Mouse (Mus musculus) CD4-positive, CD25-positive, alpha-beta regulatory T cell, adult 4 months (primary cell): ENCODE data around the gene Hipk2. TPM values are rescaled to one million over a fixed set of nuclear protein-coding genes. Genes with fewer than 3 reads are reported as not detected.
A peak's percentile ranks its signal among the peaks of the same experiment; 100 is the strongest.

Source experiments
- ATAC-seq: one replicate; pipeline ENCODE4 v1.8.0; 2017
- polyA plus RNA-seq, 2 experiments: library from polyadenylated mRNA; unstranded; fragments of 100-300 nt; shearing (Covaris generic); gene quantifications; one replicate each; pipeline ENCODE4 v1.2.1; 2017

The Hipk2 gene
- polyA plus RNA-seq, 2 experiments from 2014 or later: 16.1 to 16.5 TPM

DNA sequence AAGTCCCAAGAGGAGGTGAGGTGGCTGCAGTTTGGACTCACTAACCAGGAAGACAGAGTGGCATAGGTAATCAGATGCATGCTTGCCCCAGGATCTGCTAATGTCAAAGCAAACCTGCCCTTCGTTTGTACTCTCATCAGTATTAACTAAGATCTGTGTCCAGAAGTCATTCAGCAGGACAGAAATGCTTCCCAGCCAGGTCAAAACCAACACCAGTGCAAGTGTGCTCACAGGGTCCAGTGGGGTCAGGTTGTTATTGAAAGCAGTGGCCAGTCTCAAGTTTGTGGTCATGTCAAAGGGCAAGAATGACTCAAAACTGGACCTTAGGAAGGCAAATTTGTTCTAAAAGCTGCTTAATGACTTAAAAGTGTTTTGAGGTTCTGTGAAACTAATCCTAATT, 9.6 kb downstream of the Hipk2 start:
- ATAC-seq: no peak

DNA sequence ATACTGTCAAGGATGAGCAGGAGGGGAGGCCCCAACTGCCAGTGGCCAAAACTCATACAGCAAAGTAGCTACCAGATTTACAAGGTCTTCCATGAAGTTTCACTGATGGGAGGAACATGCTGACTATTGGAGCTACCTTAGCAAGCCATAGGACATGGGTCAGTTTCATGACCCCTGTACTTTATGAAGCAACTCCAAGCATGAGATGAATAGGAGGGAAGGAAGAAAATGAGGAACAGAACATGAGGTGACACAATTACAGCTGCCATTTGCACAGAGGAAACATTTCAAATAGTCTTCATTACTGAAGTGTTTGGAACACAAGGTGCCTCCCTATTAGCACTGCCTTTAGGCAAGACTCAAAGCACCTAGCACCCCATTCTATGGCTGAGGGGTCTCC, 10.2 kb downstream of the Hipk2 start:
- ATAC-seq: no peak

DNA sequence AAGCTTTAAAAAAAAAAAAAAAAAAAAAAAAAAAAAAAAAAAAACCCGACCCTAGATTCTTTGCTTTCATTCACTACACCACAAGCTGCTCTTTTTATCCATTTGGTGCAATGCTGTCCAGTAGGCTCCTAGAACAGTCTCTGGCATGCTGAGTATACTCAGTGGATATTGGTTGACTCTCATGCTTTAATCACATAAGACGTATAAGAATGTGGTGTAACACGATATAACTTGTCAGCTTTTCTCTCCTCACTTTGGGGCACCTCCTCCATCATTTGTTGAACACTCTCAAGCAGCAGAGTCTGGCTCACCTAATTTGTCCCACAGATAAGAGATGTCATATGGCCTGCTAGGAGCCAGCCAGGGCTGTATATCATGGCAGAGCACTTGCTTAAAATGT, 12.4 kb downstream of the Hipk2 start:
- no peak for ATAC-seq

DNA sequence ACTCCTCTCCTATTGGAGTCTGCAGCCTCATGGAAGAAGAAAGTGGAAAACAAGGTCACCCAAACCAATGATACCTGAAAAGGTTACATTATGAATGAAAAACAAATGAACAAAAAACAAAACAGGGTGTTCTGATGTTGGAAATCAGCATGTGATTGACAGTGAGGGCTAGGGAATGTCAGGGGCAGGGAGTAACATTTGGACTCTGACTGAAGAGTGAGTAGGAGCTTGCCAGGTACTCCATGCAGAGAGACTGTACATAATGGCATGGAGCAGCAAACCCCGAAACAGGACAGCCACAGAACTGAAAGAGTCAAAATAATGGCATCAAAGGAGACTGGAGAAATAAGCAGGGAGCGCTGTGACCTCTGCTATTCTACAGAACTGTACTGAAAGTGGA, 15.7 kb downstream of the Hipk2 start:
- ATAC-seq: no peak

DNA sequence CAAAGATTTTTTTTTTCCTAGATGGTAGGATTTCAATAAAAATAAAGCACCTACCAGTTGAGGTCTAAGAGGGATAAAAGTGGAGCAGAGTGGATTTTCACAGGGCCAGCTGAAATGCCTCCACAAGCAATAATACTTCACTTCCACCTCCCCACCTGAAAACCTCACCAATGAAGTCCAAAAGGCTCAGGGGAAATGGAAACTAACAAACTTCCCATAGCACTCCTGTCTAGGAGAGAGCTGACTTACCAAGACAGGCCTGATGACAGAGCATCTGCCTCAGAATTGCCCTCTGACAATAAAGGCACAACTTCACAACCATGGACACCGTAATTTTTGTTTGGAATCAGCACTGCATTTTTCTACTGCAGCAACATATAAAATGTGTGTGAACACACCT, 16.1 kb downstream of the Hipk2 start:
- no peak for ATAC-seq

DNA sequence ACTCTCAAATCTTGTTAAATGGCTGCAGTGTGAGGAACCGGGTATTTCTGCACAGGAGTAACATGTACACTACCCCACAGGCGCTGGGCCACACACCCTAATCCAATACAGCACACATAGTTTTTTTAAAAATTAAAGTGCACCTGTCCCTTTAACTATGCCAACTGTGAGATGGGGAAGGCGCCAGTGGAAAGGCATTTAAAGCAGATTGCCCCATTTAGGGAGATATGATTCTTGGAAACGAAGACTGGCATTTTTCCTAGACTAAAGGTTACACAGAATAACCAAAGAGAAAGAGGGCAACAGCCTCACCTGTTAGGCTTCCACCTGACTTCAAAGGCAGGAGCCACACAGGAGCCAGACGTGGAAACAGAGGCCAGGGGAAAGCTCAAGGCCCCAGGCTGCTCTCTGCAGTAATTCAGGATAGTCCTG, 22.4 kb downstream of the Hipk2 start:
- no peak for ATAC-seq

DNA sequence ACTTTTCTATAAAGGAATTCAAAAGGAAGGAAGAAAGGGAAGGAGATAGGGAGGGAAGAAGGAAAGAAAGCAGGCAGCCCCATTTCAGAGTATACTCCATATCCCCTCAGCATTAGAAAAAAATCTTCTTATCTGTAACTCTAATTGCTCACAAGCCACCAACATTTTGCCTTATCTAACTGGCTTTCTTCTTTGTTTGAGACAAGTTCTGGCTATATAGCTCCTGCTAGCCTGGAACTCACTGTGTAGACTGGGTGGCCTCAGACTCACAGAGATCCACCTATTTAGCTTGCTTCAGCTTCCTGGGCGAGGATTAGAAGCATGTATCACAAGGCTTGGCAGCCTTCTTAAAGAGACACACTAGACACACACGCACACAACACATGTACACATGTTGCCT, 24.2 kb downstream of the Hipk2 start:
- ATAC-seq: no peak

DNA sequence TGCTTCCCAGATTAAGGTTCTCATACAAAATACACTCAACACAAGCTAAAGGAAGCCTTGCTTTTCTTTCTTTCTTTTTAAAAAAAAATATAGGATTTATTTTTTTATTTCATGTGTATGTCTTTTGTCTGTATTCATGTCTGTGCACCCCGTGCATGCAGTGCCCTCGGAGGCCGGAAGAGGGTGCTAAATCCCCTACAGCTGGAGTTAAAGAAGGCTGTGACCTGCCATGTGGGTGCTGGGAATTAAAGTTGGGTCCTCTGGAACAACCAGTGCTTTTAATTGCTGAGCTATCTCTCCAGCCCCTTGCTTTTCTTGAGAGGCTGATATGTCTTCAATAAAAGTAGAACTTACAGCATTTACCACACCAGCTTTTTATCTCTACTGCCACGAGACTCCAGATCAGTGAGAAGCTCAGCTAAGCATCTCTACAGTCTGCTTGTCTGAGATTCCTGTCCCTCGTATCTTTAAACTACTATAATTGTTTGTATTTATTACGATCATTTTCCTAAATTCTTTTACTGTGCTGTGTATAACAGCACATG, 25.2 kb downstream of the Hipk2 start:
- ATAC-seq: no peak

DNA sequence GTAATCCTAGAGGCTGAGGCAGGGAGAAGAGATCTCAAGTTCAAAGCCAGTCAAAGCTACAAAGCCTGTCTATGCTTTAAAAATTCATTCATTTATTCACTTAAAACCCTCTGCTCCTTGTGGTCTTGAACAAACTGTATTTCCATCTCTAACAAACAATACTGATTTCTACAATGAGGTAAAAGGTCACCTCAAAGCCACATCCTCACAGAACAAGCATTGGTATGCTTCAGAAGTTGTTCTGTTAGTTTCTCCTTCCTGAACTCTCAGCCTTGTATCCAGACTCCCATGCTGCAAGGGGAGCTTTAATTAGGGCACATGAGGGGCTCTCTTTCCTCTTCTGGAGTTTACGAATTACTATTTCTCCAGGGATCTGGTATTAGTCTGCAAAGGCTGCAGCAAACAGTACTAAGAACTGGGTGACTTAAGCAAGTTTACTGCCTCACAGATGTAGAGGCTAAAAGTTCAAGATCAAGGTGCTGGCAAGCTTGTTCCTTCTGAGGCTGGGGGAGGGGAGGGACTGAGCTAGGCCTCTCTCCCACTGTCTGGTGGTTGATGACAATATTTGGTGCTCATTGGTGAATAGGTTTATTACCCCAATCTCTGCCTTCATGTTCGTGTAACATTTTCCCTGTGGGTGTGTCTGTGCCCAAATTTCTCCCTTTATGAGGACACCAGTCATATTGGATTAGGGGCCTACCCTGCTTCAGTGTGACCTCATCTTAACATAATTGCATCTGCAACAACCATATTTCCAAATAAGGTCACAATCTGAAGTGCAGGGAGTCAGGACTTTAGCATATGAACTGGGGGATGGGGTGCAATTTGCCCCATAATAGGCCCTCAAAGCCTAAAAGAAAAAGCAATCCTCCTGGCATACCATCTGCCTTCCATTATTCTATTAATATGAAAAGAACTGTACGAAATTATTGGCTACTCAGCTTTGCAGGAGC, 27.7 kb downstream of the Hipk2 start:
- peak; percentile 86 for ATAC-seq

DNA sequence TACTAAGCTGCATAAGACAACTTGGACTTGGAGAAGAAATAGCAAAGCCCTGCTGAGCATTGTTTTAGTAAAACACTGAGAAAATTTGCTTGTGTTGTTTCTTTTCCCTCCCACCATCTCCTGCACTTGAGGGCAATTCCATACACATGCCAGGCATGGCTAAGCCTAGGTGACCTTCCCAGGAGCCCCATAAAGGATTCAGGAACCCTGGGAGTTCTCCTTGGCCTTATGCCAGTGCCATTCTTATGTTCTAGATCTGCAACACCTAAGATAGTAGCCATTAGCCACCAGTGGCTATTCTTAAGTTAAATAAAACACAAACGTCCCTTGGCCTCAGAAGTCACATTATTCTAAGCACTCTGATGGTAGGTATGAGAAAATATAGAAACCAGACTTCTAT, 28.5 kb downstream of the Hipk2 start:
- no peak for ATAC-seq

DNA sequence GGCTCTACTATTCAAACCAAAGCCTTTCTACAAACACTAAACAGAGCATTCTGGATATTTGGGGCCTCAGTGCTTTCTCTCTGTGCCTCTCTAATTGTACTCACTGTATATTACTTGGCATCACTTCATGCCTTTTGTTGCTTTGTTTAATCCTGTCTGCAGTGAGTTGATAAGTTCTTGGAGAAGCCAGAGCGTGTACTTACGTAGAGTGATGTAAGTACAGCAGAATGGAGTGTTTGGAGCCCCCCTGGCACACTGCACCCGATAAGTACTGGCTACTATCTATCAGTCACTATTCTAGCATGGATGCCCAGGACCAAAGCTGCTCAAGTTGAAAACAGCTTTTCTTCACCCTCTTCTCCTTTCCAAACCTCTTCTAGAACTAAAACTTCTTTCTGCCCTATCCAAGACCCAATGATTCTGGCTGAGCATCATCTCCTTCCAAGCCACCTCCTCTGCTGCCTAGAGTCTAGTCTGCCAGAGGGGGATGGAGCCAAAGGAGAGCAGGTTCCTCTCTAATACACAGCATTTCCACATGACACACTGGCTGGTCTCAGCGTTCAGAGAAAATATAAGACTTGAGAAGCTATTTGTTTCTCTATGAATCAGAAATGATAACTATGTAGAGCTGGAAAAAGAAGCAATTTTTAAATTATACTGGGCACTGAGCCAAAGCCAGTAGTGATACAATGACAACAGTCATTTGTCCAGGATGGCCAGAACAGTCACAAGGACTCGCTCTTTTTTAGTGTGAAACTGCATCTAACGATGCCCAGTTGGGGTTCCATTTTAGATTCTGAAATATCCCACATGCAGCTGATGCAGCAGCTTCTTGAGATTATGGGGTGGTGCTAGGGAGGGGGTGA, 29.4 kb downstream of the Hipk2 start:
- ATAC-seq: no peak

DNA sequence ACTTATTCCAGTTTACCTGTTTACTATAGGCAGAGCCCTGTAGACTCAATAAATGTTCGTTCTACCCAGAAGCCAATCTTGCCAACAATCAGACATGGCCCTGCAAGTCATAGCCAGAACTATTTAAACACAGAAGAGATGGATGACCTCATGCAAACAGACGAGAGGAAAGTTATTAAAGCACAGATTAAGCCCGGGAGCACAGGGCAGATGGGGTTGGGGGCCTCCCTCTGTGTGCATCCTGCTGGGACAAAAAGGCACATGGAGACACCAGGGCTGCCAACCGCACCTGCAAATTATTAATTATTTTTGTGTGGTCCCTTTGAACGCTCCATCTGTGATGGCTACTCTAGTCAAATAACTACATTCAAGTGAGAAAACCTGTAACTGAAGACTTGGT, 30.1 kb downstream of the Hipk2 start:
- no peak for ATAC-seq

DNA sequence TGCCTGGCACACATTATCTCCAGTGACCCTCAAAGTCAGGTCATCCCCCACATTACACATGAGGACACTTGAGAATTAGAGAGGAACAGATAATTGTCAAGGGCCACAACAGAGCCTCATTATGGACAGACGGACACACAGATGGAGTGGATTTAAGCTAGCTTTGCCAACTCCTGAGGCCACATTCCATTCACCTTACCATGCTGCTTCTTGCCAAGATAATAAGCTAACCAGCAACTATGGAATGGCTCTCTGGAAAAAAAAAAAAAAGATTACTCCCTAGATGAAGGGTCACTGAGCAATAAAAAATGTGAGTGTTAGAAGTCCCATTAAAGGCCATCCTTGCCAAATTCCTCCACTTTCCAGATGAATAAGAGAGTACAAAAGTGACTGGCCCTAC, 30.8 kb downstream of the Hipk2 start:
- ATAC-seq: no peak

DNA sequence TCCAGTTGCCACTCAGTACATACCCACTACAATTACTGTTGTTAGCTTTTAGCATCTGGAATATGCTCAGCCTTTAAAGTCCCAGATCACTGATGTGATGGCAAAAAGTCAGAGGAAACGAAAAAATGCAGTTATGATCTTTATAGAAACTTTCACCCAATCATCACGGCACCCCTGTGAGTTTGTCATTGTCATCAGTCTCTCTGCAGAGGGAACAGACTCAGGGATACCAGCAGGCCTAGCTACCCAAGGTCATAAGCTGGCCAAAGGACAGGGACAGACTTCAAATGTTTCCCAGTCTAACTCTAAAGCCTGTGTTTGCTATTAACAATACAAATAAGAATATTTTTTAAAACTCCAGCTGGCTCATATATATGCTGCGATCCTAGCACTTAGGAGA, 34.4 kb downstream of the Hipk2 start:
- no peak for ATAC-seq

DNA sequence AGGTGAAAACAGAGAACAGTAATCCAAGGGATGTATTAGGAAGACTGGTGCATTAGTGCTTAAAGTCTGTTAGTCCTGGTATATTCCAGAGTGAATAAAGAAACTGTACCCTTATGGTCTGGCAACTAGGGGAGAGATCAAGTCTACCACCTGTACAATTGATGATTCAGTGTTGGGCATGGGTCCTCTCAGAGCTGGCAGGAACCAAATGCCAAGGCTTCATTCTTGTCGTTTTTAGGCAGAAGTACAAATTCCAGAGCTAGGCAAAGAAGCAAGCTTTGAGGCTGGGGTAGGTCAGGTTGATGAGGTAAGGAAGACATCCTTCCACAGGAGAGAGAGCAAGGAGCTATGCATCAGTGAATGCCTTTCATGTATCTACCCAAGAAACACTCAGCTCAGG, 35.2 kb downstream of the Hipk2 start:
- ATAC-seq: no peak

DNA sequence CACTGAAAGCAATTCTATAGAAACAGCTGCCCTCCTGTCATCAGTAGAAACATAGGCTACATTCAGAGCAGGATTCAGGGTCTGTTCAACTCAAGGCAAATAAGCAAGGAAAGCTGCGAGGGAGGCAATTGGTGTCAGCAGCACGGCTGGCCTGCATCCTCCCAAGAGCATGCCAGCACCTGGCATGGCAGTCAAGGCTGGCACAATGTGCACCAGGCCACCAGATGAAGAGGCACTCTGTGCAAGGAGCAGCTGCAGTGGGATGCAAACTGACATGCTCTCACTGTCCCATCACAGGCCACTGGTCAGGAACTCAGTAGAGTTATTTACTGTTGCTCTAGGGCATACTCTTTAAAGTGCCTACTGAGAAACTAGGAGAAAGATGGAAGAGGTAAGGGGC, 35.6 kb downstream of the Hipk2 start:
- ATAC-seq: no peak

DNA sequence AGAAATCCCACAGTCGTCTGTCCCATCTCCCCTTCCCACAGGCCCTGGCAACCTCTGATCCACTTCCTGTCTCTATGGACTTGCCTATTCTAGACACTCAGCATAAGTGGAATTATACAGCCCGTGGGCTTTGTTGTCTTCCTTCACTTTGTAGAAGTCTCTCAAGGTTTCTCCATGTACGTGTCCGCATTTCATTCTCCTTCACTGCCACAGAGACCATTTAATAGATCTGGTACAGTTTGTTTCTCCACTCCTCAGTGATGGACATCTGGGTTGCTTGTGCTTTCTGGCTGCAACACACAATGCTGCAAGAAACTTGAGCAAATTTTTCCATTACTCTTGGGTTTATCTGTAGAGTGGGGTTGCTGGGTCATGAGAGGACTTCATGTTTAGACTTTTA, 36.1 kb downstream of the Hipk2 start:
- ATAC-seq: no peak

DNA sequence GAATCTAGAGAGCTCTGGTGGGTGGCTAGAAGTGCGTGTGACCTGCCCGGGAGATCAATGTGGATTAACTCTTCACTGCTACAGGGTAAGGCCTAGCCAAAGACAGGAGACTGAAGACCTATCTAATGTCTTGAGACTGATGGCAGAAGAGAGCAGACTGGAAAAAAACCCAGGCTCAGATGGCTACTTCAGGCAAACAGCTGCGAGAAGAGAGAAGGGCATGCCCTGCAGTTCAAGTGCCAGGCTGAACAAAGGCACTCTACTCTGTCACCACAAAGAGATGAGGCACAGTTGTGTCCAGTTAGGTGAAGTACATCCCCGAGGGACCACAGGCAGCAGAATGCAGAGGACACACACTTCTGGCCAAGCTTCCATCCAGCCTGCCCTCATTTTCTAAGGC, 37.9 kb downstream of the Hipk2 start:
- no peak for ATAC-seq

DNA sequence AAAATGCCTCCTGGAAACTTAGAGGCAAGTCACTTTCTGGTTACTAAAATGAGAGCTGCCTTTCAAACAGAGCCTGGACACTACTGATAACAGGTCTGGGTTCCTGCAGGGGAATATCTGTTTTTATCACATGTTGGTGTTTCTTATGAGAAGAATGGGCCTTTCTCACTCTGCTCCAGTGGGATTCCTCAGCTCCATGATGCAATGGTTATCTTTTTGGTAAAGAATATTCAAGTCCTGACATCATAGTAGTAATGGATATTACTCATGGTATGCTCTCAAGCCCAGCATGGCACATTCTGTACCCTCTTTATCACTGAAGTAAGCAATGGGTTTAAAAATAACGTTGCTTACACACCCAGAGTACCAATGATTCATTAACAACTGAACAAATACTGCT, 40.7 kb downstream of the Hipk2 start:
- ATAC-seq: no peak

DNA sequence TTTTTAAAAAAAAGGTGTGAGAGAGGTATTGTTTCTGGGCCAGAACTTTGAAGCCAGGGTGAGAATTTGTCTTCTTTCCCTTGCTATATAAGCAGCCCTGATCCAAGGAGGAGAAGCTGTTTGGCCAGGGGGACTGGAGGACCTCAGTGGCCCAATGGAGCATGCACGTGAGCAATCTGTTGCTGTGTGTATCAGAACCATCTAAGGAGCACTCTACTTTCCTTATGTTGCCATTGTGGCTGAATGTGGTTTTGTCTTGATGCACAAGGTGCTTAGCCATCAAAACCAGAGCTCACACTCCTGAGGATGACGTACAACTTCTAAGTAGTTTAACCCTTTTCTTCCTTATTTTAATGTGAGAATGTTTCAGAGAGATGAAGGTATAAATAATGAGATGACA, 41.2 kb downstream of the Hipk2 start:
- ATAC-seq: no peak

DNA sequence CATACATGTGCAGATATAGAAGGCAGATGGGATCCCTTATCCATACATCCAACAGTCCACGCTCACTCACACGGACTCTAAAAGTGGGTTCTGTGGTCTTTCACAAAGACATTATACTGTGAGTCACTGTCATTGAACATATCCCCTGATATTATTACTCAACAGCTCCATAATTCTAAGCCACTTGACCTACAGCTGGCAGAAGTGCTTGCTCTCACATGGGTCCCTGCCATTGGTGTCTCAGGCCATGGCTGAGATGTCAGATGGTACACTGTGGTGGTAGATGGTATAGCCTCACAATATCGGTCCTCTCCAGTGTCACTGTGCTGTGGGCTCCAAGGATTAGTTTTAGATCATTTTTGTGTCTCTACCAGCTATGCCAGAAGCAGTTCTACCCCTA, 42.2 kb downstream of the Hipk2 start:
- ATAC-seq: no peak

DNA sequence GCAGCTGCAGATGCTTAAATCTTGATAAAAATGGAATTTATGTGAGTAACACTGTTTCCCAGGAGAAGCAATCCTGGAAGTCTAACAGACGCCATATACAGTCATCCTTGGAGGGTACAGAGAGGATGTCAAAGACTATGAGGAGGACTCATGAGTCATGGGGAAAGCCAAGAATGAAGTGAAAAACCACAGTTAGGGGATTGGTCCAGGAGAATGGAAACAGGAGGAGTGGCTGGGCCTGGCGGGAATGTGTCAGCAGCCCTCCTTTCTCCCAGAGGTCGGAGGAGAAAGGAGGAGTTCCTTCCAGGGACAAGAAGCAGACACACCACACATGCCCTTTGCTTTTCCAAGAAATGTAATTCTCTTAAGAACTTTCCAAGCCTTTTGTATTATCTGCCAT, 46.5 kb downstream of the Hipk2 start:
- no peak for ATAC-seq

DNA sequence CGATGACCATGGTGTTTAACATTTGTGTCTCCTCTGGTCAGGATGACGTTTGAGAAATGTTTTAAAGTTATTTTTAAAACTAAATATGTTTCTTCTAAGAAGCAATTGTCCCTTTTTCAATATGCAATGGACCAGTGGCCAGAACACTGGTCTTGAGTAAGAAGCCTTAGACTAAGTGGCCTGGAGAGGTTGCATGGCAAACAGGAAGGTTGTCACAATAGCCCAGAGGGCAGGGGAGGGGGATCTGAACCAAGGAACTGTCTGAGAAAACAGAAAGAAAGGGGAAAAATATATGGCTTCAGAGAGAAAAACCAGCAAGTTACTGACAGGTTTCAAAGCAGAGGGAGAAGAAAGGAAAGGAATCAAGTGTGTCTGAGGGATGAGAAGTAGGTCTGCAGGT, 47.8 kb downstream of the Hipk2 start:
- ATAC-seq: no peak

DNA sequence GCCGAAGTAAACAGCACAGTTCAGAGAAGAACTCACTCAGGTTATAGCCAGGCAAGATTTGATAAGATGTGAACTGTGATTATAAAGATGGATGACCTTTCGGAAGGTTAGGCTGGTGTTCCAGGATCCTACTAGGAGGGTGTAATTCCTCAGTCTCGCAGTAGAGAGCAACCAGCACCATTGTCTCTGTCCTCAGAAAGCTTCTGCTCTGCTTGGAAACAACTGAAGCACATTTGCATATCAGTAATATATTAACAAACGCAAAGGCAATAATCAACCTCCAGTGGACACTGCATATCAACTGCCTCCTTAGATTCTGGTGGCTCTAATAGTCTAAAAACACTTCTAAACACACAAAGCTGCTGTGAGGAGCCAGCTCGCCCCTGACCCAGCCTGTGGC, 48.5 kb downstream of the Hipk2 start:
- ATAC-seq: no peak
